ENCODE assay signal across 8 mouse cellular contexts in genomic region chr2:32487124-32487623, GRCm38 (mm10). TPM values are rescaled to one million over a fixed set of nuclear protein-coding genes. Genes with fewer than 3 reads are reported as not detected.
DNase-seq lines count a peak whose midpoint lies in the region; ATAC-seq lines count a peak whose summit lies in the region.

No protein-coding gene starts in this region.

- DNase-seq in 3T3-L1 (ENCODE audit: low read depth, low spot score) (peak; percentile 98), liver (peak; percentile 92)
- peak; percentile 94 for DNase-seq in adrenal gland, postnatal 14 days
- peak; percentile 92 for DNase-seq in embryonic facial prominence, embryonic 14.5 days (ENCODE audit: low spot score)
- peak; percentile 82 to 93 for DNase-seq in heart, adult 9 months (ENCODE audit: low spot score in 2 of 2)
- DNase-seq in spleen, postnatal 36 days (ENCODE audit: low spot score in 2 of 2) = peak; percentile 82 to 86

- H3K4me2 ChIP-seq in embryonic facial prominence, embryonic 14.5 days (ENCODE audit: low read depth, low read length) = no peak overlapping the region
- H3K4me2 ChIP-seq in kidney, embryonic 14.5 days (replicated peaks; ENCODE audit: low read depth, low read length) = no peak overlapping the region

- H3K4me3 ChIP-seq in embryonic facial prominence, embryonic 14.5 days (ENCODE audit: low read depth, low read length) = no peak overlapping the region
- H3K4me3 ChIP-seq in kidney, embryonic 14.5 days (ENCODE audit: low read length) = no peak overlapping the region

- no peaks in the 10 kb centered on the region for H3K27me3 ChIP-seq in embryonic facial prominence, embryonic 14.5 days (replicated peaks; ENCODE audit: control insufficient read depth, insufficient read depth, low read length)
- H3K27me3 ChIP-seq in kidney, embryonic 14.5 days (ENCODE audit: control insufficient read depth, insufficient read depth, low read length) = no peaks in the 10 kb centered on the region

- no peak overlapping the region for H3K9ac ChIP-seq in embryonic facial prominence, embryonic 14.5 days (ENCODE audit: low read depth, low read length)
- H3K9ac ChIP-seq in kidney, embryonic 14.5 days (ENCODE audit: low read depth, low read length) = no peak overlapping the region

- peak; percentile 83 for ATAC-seq in embryonic facial prominence, embryonic 14.5 days (ENCODE audit: low read depth)
- peak; percentile 60 for ATAC-seq in kidney, embryonic 14.5 days (ENCODE audit: low FRiP score, low TSS enrichment)
- peak; percentile 64 for ATAC-seq in monocyte, adult 5-6 weeks (replicated peaks; ENCODE audit: insufficient number of reproducible peaks, low FRiP score, low TSS enrichment, poor library complexity, severe bottlenecking)

- no peaks in the 10 kb centered on the region for H3K9me3 ChIP-seq in embryonic facial prominence, embryonic 14.5 days (ENCODE audit: control insufficient read depth, low read length)
- no peaks in the 10 kb centered on the region for H3K9me3 ChIP-seq in kidney, embryonic 14.5 days (ENCODE audit: control insufficient read depth, low read length)

- no peaks in the 10 kb centered on the region for H3K4me1 ChIP-seq in embryonic facial prominence, embryonic 14.5 days (ENCODE audit: control insufficient read depth, insufficient read depth, low read length)
- no peaks in the 10 kb centered on the region for H3K4me1 ChIP-seq in kidney, embryonic 14.5 days (ENCODE audit: control insufficient read depth, insufficient read depth, low read length)

- H3K27ac ChIP-seq in embryonic facial prominence, embryonic 14.5 days (replicated peaks; ENCODE audit: low read depth, low read length) = no peak overlapping the region
- no peak overlapping the region for H3K27ac ChIP-seq in kidney, embryonic 14.5 days (ENCODE audit: low read depth, low read length)

- WGBS in embryonic facial prominence, embryonic 14.5 days = 7% methylated on average over 6 of the region's 6 CpGs
- whole genome bisulfite sequencing in kidney, embryonic 14.5 days = 8% methylated on average over 6 of the region's 6 CpGs

- no peaks in the 10 kb centered on the region for H3K36me3 ChIP-seq in embryonic facial prominence, embryonic 14.5 days (ENCODE audit: control insufficient read depth, insufficient read depth, low read length)
- no peaks in the 10 kb centered on the region for H3K36me3 ChIP-seq in kidney, embryonic 14.5 days (ENCODE audit: control insufficient read depth, insufficient read depth, low read length)

RNA-seq across cellular contexts. Expression of gene Slc25a25, which starts 35.9 kb away (rescaled TPM):
- 63.6 and 119 TPM in 2 replicates for total RNA-seq in adrenal gland, postnatal 14 days (2021)
- polyA plus RNA-seq in embryonic facial prominence, embryonic 14.5 days (2014; fragmentation: Nextera tagmentation; extraction: Ambion mirVana) = 15.8 and 17.0 TPM in 2 replicates
- polyA plus RNA-seq in kidney, embryonic 14.5 days (2014; fragmentation: Nextera tagmentation; extraction: Ambion mirVana) = 10.7 and 14.8 TPM in 2 replicates
- 27.4 to 47.7 TPM (median 28.0 TPM) in 3 replicates for total RNA-seq in monocyte, adult 5-6 weeks (2017)

RNA-seq across cellular contexts. Expression of gene Naif1, which starts 36.9 kb away (rescaled TPM):
- total RNA-seq in adrenal gland, postnatal 14 days (2021) = 4.3 and 4.4 TPM in 2 replicates
- polyA plus RNA-seq in embryonic facial prominence, embryonic 14.5 days (2014; fragmentation: Nextera tagmentation; extraction: Ambion mirVana) = 4.9 and 5.6 TPM in 2 replicates
- polyA plus RNA-seq in kidney, embryonic 14.5 days (2014; fragmentation: Nextera tagmentation; extraction: Ambion mirVana) = 6.4 and 6.8 TPM in 2 replicates
- total RNA-seq in monocyte, adult 5-6 weeks (2017) = 4.4 to 6.9 TPM (median 6.5 TPM) in 3 replicates

RNA-seq across cellular contexts. Expression of gene Fam102a, which starts 48.0 kb away (rescaled TPM):
- total RNA-seq in adrenal gland, postnatal 14 days (2021) = 25.6 and 28.7 TPM in 2 replicates
- polyA plus RNA-seq in embryonic facial prominence, embryonic 14.5 days (2014; fragmentation: Nextera tagmentation; extraction: Ambion mirVana) = 16.3 and 19.2 TPM in 2 replicates
- 12.2 and 16.9 TPM in 2 replicates for polyA plus RNA-seq in kidney, embryonic 14.5 days (2014; fragmentation: Nextera tagmentation; extraction: Ambion mirVana)
- total RNA-seq in monocyte, adult 5-6 weeks (2017) = 16.5 to 33.7 TPM (median 17.8 TPM) in 3 replicates
